Mouse (Mus musculus): ENCODE data around the gene Gsdma3. TPM values are rescaled to one million over a fixed set of nuclear protein-coding genes. Genes with fewer than 3 reads are reported as not detected.
A peak's percentile ranks its signal among the peaks of the same experiment; 100 is the strongest.
"Not testable (repeated sequence)": the region's sequence is repeated elsewhere in the genome, so short reads cannot be mapped to it uniquely, and the experiment has no call there.

Gene Gsdma3
- polyA plus RNA-seq, 2 experiments, result not detected

DNA sequence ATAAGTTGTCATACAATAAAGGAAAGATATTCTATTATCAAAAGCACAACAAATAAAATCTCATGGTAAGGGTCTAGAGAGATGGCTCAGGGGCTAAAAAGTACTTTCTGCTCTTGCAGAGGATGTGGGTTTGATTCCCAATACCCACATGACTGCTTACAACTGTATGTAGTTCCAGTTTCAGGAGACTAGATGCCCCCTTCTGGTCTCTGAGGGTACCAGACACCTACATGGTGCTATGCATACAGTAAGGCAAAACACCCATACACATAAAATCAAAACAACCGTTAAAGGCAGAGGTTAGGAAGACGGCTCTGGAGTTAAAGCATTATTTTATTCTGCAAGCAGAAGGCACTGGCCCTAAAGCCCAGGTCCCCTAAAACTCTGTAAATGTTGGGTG lies 22.2 kb upstream of the Gsdma3 start:
- Histone ChIP-seq H3K36me3 (ENCODE audit: control insufficient read depth, insufficient read depth, low read length) (no peaks in the 10 kb centered on the region), H3K27ac (replicated peaks; ENCODE audit: low read depth, low read length) (no peak overlapping the region), H3K9me3 (ENCODE audit: control insufficient read depth, low read length) (no peaks in the 10 kb centered on the region), H3K27me3 (ENCODE audit: control insufficient read depth, insufficient read depth, low read length) (peaks cover 2% of the 10 kb centered on the region; the same call in 1 of the 2 replicates), H3K4me2 (replicated peaks; ENCODE audit: low read depth, low read length, severe bottlenecking) (no peak overlapping the region), H3K4me1 (ENCODE audit: control insufficient read depth, insufficient read depth, low read length) (peaks cover 5% of the 10 kb centered on the region; the same call in 1 of the 2 replicates), H3K4me3 (replicated peaks; ENCODE audit: low read length) (no peak overlapping the region), H3K9ac (ENCODE audit: low read depth, low read length, severe bottlenecking) (no peak overlapping the region)
- no peak for TF ChIP-seq POLR2A (IDR thresholded peaks at IDR 0.05; ENCODE audit: borderline replicate concordance, extremely low read depth, insufficient read depth, insufficient read length)
- 84% methylated on average over 2 of the region's 2 CpGs for WGBS
- ATAC-seq (ENCODE audit: low FRiP score, low read depth), result no peak
- DNase-seq (ENCODE audit: low spot score), result no peak

- H3K27me3 ChIP-seq (ENCODE audit: control insufficient read depth, insufficient read depth, low read length); H3K9ac ChIP-seq (ENCODE audit: low read depth, low read length, severe bottlenecking); H3K4me3 ChIP-seq (replicated peaks; ENCODE audit: low read length); DNase-seq (ENCODE audit: low spot score); H3K4me2 ChIP-seq (replicated peaks; ENCODE audit: low read depth, low read length, severe bottlenecking); H3K4me1 ChIP-seq (ENCODE audit: control insufficient read depth, insufficient read depth, low read length); ATAC-seq (ENCODE audit: low FRiP score, low read depth); H3K36me3 ChIP-seq (ENCODE audit: control insufficient read depth, insufficient read depth, low read length); H3K27ac ChIP-seq (replicated peaks; ENCODE audit: low read depth, low read length); H3K9me3 ChIP-seq (ENCODE audit: control insufficient read depth, low read length): not testable (repeated sequence)
- whole genome bisulfite sequencing, result 62% methylated on average over 6 of the region's 6 CpGs
Measured at GRCm38 (mm10) chr11:98604911-98605310, 21.2 kb upstream of the Gsdma3 start.

DNA sequence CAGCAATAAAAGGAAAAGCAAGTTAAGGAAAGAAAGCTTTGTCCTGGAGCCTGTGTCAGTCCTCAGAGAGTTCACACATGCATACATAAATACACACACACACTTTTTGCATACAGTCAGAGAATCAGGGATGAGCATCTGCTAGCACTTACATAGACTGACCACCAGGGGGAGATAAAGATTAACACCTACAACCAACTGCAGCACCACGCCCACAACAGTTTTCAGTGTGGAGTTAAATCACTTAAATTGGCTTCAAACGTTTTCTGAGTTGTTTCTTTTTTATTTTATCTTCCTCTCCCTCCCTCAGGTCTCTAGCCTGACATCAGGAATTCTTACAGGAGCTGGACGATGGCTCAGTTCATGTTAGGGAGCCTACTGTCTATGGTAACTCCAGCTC lies 19.4 kb upstream of the Gsdma3 start:
- ATAC-seq (ENCODE audit: low FRiP score, low read depth) (no peak), DNase-seq (ENCODE audit: low spot score) (peak; percentile 77)
- H3K9me3 ChIP-seq (ENCODE audit: control insufficient read depth, low read length), result no peaks in the 10 kb centered on the region
- no peak overlapping the region for H3K9ac ChIP-seq (ENCODE audit: low read depth, low read length, severe bottlenecking)
- no peaks in the 10 kb centered on the region for H3K27me3 ChIP-seq (ENCODE audit: control insufficient read depth, insufficient read depth, low read length)
- H3K4me3 ChIP-seq (replicated peaks; ENCODE audit: low read length), result no peak overlapping the region
- no peak overlapping the region for H3K4me2 ChIP-seq (replicated peaks; ENCODE audit: low read depth, low read length, severe bottlenecking)
- 5% methylated on average over 3 of the region's 3 CpGs for WGBS
- no peak for TF ChIP-seq POLR2A (IDR thresholded peaks at IDR 0.05; ENCODE audit: borderline replicate concordance, extremely low read depth, insufficient read depth, insufficient read length)
- no peaks in the 10 kb centered on the region for H3K36me3 ChIP-seq (ENCODE audit: control insufficient read depth, insufficient read depth, low read length)
- H3K4me1 ChIP-seq (ENCODE audit: control insufficient read depth, insufficient read depth, low read length), result peaks cover 5% of the 10 kb centered on the region; the same call in 1 of the 2 replicates
- H3K27ac ChIP-seq (replicated peaks; ENCODE audit: low read depth, low read length), result no peak overlapping the region

GRCm38 (mm10) chr11:98620791-98621190 lies 5.4 kb upstream of the Gsdma3 start:
- Histone ChIP-seq H3K9ac (ENCODE audit: low read depth, low read length, severe bottlenecking) (no peak overlapping the region), H3K27ac (replicated peaks; ENCODE audit: low read depth, low read length) (no peak overlapping the region), H3K4me3 (replicated peaks; ENCODE audit: low read length) (no peak overlapping the region), H3K36me3 (ENCODE audit: control insufficient read depth, insufficient read depth, low read length) (no peaks in the 10 kb centered on the region), H3K4me2 (replicated peaks; ENCODE audit: low read depth, low read length, severe bottlenecking) (no peak overlapping the region), H3K27me3 (ENCODE audit: control insufficient read depth, insufficient read depth, low read length) (no peaks in the 10 kb centered on the region), H3K9me3 (ENCODE audit: control insufficient read depth, low read length) (no peaks in the 10 kb centered on the region), H3K4me1 (ENCODE audit: control insufficient read depth, insufficient read depth, low read length) (no peaks in the 10 kb centered on the region)
- no peak for TF ChIP-seq POLR2A (IDR thresholded peaks at IDR 0.05; ENCODE audit: borderline replicate concordance, extremely low read depth, insufficient read depth, insufficient read length)
- DNase-seq (ENCODE audit: low spot score) (no peak), ATAC-seq (ENCODE audit: low FRiP score, low read depth) (no peak)
- 92% methylated on average over 13 of the region's 13 CpGs for WGBS

GRCm38 (mm10) chr11:98623981-98624380 lies 2.2 kb upstream of the Gsdma3 start:
- DNase-seq (ENCODE audit: low spot score); H3K27ac ChIP-seq (replicated peaks; ENCODE audit: low read depth, low read length); H3K4me1 ChIP-seq (ENCODE audit: control insufficient read depth, insufficient read depth, low read length); H3K9me3 ChIP-seq (ENCODE audit: control insufficient read depth, low read length); H3K4me2 ChIP-seq (replicated peaks; ENCODE audit: low read depth, low read length, severe bottlenecking); H3K9ac ChIP-seq (ENCODE audit: low read depth, low read length, severe bottlenecking); ATAC-seq (ENCODE audit: low FRiP score, low read depth); H3K4me3 ChIP-seq (replicated peaks; ENCODE audit: low read length); H3K27me3 ChIP-seq (ENCODE audit: control insufficient read depth, insufficient read depth, low read length); H3K36me3 ChIP-seq (ENCODE audit: control insufficient read depth, insufficient read depth, low read length): not testable (repeated sequence)
- 83% methylated on average over 6 of the region's 6 CpGs for WGBS

- H3K4me2 ChIP-seq (replicated peaks; ENCODE audit: low read depth, low read length, severe bottlenecking); H3K36me3 ChIP-seq (ENCODE audit: control insufficient read depth, insufficient read depth, low read length); H3K4me1 ChIP-seq (ENCODE audit: control insufficient read depth, insufficient read depth, low read length); H3K9me3 ChIP-seq (ENCODE audit: control insufficient read depth, low read length); DNase-seq (ENCODE audit: low spot score); H3K27me3 ChIP-seq (ENCODE audit: control insufficient read depth, insufficient read depth, low read length); ATAC-seq (ENCODE audit: low FRiP score, low read depth); H3K27ac ChIP-seq (replicated peaks; ENCODE audit: low read depth, low read length); H3K9ac ChIP-seq (ENCODE audit: low read depth, low read length, severe bottlenecking); H3K4me3 ChIP-seq (replicated peaks; ENCODE audit: low read length): not testable (repeated sequence)
- 86% methylated on average over 2 of the region's 2 CpGs for WGBS
Measured at GRCm38 (mm10) chr11:98624381-98624780, 1.8 kb upstream of the Gsdma3 start.

All from limb, embryonic 14.5 days (tissue).